Mouse (Mus musculus) CD4-positive, CD25-positive, alpha-beta regulatory T cell, adult 2 months (primary cell): ENCODE data around the gene Gm5565.
"Not testable (repeated sequence)": the region's sequence is repeated elsewhere in the genome, so short reads cannot be mapped to it uniquely, and the experiment has no call there.

Source experiments
- DNase-seq: peaks from one replicate; pipeline ENCODE4 v3.0.0-alpha.2; 2012; ENCODE audit warnings: low read depth, low spot score

The Gm5565 gene

GRCm38 (mm10) chr5:146160439-146160838 is at the start of gene Gm5565:
TSS of gene Gm5565 (minus strand) at chr5:146160539.
- not testable (repeated sequence) for DNase-seq

DNA sequence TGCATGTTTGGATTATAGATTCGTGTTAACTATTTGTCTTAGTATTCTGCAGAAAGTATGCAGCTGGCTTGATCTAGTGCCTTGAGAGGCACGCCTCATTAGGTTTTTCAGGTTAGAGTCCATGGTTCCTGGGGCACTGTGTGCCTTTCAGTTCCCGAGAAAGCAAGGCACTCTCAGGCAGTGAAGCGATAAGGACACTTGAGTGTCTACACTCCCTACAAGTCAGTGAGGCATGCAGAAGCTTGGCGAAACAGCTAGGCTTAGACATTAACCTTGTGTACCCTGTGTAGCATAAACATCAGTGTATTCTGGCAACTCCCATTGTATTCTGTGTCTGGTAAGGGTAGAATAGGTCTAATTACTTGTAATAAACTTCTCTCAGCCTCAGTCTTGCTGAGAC is 45.2 kb upstream of the Gm5565 start:
- no peak for DNase-seq

GRCm38 (mm10) chr5:146203921-146204320 is 43.6 kb upstream of the Gm5565 start:
- no peak for DNase-seq

GRCm38 (mm10) chr5:146200580-146200979 is 40.2 kb upstream of the Gm5565 start:
- DNase-seq: peak; percentile 12

DNA sequence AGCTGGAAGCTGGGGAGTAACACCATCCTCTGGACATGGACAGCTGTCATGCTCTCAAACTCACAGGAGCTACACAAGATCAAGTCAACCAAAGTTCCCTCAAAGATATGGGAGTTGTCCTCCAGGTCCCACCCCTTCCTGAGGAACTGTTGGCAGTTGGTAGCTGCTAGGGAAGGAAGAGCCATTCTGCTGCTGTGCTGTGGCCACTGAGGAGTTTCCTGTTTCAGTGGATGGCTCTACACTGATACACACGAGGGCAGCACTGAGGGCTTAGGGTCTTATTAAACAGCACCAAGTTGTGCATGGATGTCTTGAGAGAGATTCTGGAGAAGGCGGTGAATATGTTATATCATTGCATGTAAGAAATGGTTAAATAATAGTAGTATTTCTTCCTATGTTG is 39.2 kb upstream of the Gm5565 start:
- no peak for DNase-seq

- no peak for DNase-seq
These were observed 38.7 kb upstream of the Gm5565 start for GRCm38 (mm10) chr5:146199073-146199472.

DNA sequence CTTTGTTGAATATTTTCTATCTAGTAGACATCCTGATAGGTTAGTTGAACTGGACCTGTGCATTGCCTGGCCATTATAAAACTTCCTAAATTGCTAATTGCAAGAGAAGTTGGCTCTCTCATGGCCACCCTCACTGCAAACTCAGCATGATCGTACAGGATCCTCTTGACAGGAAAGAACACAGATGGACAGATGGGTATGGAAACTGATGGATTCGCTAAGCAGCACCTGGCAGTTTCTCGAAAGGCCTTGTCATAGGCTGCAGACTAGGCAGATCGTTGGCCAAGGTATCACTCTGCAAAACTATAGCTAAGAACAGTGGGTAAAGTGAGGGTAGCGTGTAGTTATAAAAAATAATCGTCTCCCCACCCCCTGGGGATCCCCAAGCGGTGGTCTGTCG is 33.0 kb upstream of the Gm5565 start:
- DNase-seq: no peak

DNA sequence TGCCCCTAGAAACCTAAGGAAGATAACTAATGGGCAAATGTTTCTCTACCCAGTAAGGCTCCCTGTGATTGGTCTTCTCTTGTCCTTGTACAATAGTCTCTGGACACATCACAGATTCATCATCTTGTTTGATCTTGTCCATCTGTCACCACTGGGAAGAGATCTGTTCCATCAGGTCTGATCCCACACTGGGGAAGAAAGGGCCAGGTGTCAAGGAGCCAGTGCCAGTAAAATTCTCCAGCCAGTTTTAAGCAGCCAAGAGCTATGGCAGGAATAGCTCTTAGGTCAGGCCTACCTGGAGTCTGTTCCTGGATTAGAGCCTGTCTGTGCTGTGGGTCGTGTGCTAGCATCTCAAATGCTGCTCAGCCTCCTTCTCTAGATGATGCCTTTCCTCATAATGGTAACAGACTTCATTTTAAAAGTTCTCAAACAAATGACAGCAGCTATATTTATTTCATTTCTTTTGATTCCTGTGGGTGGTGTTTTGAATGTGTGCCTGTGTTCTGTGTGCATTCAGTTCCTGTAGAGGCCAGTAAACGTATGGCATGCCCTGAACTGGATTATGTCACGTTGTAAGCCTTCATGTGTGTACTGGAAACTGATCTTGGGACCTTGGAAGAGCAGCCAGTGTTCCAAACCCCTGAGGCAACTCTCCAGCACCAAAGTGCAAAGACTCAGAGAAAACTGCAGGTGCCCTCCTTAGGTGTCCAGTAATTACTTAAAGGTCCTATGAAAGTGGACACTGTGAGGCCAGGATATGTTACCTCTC is 30.3 kb upstream of the Gm5565 start:
- no peak for DNase-seq

- no peak for DNase-seq
These were observed 29.8 kb upstream of the Gm5565 start for GRCm38 (mm10) chr5:146190093-146190492.

DNA sequence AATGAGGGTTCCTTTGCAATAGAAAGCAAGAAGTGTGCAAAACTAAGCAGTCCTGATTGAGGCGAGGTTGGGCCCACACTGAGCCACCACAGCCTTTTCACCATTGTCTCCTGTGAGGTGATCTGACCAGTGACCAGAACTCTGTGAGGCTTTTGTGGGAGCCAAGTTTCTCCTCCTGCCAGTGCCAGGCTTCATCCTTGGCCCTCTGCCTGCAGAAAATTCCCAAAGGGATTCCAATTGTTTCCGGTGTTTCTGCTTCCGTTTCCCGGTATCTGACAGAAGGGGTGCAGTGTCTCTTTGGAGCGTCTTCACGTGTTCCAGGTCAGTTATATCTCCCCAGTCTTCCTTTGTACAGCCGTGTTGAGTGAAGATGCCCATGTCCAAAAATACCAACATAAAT is 28.4 kb upstream of the Gm5565 start:
- no peak for DNase-seq

- no peak for DNase-seq
These were observed 27.8 kb upstream of the Gm5565 start for GRCm38 (mm10) chr5:146188144-146188543.

GRCm38 (mm10) chr5:146187441-146187840 is 27.1 kb upstream of the Gm5565 start:
- peak; percentile 76 for DNase-seq

DNA sequence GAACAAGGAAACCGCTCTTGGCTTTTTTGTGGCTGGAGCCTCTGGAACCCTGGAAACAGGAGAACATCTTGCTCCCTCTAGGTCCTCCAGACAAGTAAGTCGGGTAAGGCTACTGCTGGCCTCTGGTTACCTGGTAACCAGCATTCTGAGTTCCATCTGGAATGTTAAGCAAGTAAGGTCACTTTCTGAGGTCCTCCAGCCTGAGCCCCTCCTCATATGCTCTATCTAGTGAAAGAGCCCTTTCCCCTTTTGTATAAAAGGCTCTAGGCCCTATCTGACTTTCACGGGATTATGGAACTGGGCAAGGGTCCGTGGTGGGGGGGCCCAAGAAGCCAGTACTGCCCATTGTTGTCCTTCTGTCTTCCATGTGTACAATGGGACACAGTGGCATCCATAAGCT is 24.9 kb upstream of the Gm5565 start, which contains the start of gene 1700001J03Rik:
Gene 1700001J03Rik (minus strand): TSS at position 101 of the 400 bp plus-strand sequence.
- DNase-seq: not testable (repeated sequence)

DNA sequence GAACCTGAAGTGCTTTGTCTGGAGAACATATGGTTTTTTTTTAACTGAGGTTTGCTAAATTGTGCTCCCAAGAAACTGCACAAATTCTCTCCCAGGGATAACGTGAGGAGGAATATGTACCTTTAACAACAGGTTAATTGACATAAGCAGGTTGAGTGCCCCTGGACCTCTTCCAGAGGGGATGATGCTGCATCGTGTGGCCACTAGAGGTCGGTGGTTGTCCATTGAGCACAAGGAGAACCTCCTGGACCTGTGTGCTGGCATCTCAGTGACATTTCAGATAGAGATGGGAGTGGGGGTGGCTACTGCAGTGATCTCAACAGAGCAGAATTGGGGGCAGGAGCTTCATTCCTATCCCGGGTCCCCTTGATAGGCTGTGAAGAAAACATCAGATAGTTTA is 12.4 kb upstream of the Gm5565 start:
- peak; percentile 16 for DNase-seq

- not testable (repeated sequence) for DNase-seq
These were observed 10.3 kb upstream of the Gm5565 start, which contains the start of gene Gm6309 for GRCm38 (mm10) chr5:146170621-146171020. TSS of gene Gm6309 (minus strand) at chr5:146170721.

- not testable (repeated sequence) for DNase-seq
These were observed 2.0 kb downstream of the Gm5565 start for GRCm38 (mm10) chr5:146158326-146158725.

DNA sequence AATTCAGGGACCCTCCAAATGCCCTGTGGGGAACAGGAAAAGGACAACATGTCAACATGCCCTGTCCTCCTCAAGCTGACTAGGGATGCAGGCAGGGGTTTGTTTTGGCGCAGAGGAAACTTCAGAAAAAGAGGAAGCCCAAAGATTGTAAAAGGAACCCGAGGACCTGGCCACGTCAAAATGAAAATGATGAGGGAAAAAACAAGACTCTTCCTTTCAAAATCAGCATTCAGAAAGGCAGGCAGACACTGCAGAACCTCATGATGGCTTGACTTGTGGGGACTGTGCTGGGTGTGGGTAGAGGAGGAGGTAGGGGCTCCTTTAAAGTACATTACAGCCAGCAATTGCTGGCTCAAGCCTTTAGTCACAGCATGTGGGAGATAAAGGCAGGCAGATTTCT is 9.9 kb downstream of the Gm5565 start:
- no peak for DNase-seq

DNA sequence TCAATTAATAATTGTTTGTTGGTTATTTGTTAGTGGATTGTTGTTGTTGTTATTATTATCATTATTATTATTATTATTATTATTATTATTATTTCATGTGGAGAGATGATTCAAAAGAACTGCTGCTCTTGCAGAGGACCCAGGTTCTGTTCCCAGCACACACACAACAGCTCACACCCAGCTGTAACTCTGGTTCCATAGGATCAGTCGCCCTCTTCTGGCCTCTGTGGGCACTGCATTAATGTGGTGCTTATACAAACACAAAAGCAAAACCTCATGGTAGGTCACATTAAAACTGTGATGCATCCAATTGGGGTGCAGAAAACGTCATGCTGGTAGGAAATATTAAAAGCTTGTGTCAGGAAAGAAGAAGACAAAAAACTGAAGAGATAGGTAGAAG is 12.4 kb downstream of the Gm5565 start:
- peak; percentile 9 for DNase-seq
